Mouse (Mus musculus): ENCODE measurements around the gene Letmd1. TPM values are rescaled to one million over a fixed set of nuclear protein-coding genes. Genes with fewer than 3 reads are reported as not detected.
"Not testable (repeated sequence)": the region's sequence is repeated elsewhere in the genome, so short reads cannot be mapped to it uniquely, and the experiment has no call there.

Gene Letmd1
- polyA plus RNA-seq (2017; shearing (Covaris generic)): 10 to 100 TPM; 52.3 to 82.7 TPM

GRCm38 (mm10) chr15:100468295-100469188, at the start of gene Letmd1:
Letmd1 (plus strand) TSS chr15:100469023.
- peak; percentile 92 for ATAC-seq

- peak; percentile 12 for ATAC-seq
Measured at GRCm38 (mm10) chr15:100419311-100419710, 49.5 kb upstream of the Letmd1 start.

DNA sequence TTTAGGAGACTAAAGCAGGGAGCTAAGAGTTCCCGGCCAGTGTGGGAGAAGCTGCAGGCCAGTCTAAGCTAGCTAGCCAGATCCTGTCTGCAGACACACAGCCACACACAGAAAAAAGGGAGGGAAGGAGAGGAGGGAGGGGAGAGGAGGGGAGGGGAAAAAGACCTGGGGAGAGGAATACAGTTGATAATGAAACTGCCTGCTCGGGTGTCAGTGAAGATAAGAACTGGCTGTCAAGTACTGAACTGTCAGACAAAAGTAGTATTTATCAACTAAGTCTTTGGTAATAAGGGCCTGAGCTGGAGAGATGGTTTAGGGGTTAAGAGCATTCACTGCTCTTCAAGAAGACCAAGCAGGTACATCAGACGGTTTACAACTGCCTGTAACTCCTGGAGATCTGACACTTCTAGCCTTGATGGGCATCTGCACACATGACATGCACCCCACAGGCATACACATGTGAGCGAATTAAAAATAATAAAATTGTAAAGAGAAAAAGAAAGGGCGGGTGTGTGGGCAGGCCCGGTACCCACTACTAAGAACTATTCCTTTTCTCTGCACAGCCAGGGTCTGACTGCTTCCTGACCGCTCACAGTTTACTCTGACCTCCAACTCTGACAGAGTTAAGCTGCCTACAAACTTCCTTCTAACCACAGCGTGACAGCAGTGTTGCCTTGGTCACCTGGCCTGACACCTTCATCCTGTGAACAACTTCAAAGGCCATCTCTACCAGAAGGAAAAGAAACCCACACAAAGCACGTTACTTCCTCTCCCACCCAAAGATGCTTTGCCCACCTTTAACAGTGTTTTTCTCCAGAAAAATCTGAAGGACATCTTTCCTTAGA, 48.7 kb upstream of the Letmd1 start:
- no peak for ATAC-seq

DNA sequence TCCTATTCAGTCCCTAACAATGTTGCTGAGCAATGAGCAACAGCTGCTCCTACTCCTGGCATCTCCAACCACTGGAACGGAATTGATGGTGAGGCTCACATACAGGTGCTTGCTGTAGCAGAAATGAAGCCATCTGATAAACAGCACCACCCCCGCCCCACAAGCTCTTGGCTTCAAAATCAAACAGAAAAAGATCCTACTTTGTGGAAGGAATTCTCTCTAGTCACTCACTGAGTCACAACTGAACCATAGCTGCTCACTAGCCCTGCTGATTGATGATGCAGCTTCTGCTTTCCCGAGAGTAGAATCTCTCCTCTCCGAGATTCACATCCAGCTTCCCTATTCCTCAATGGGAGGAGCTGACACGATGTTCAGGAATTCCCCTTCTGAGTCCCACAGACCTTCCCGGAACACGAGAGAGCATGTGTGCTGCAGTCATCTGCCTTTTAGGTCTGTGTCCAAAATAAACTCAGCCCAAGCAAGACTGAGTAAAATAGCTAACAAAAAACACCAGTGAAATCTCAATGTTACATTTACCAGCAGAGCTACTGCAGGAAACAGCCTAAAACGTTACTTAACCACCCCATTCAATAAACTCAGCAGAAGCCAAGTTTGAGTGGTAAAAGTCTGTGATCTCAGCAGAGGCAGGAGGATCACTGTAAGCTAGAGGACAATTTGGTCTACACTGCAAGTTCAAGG, 47.6 kb upstream of the Letmd1 start:
- no peak for ATAC-seq

DNA sequence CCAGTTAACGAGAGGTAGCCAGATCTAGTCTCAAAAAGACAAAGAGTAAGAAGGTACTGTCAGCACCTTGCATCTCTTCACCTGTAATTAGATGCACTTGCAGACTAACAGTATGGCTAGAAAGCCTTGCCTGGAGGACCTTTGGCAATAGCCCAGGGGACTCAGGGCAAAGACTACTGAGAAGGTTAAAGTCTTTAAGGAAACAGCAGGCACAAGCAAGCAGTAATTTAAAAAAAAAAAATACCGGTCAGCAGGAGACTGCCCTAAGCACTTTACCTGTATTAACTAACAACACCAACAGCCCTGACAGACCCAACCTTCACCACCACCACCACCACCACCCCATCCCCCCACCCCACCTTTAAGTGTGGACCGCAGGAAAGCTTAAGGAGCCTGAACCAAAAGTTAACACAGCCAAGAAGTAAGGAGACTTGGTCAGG, 47.0 kb upstream of the Letmd1 start, which contains the start of gene Gm5475:
Gene Gm5475 (plus strand): TSS at position 390 of the 440 bp plus-strand sequence.
- not testable (repeated sequence) for ATAC-seq

GRCm38 (mm10) chr15:100422476-100422875, 46.3 kb upstream of the Letmd1 start:
- peak; percentile 13 for ATAC-seq

GRCm38 (mm10) chr15:100422899-100423860, 45.6 kb upstream of the Letmd1 start:
- ATAC-seq: peak; percentile 83

- no peak for ATAC-seq
Measured at GRCm38 (mm10) chr15:100423916-100424315, 44.9 kb upstream of the Letmd1 start.

DNA sequence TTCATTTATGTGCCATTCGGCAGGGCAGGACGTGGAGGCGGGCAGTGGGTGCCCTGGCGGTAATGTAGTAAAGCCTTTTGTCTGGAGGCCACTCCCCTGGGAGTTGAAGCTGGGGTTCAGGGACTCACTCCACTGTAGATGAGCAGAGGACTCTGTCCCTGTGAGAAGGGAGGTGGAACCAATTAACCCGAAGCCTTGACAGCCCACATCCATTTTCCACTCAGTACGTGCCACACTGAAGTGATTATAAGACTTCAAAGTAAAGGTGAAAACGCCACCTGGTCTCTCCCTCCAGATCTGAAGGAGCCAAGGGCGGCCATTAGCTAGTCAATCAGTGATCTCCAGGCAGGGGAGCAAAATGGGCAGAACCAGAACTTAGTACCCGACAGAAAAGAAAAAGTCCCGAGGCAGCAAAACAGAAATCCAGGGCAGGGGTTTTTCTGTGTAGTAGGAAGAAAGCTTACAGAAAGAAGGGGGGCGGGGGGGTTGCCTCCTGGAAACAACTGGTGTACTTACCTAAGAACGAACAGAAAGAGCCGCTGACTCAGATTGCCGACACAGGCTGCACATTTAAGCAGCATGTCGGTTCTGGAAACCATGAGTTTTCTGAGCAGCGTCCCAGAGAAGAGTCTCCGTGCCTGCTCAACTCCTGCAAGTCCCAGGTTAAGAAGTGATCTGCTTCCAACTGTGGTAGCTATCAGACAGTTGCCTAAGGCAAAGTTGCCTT, 44.3 kb upstream of the Letmd1 start, which contains the start of gene Slc11a2:
Gene Slc11a2 (minus strand): TSS at position 677 of the 727 bp plus-strand sequence.
- peak; percentile 19 for ATAC-seq

- ATAC-seq: no peak
Measured at GRCm38 (mm10) chr15:100428296-100428905, 40.4 kb upstream of the Letmd1 start.

DNA sequence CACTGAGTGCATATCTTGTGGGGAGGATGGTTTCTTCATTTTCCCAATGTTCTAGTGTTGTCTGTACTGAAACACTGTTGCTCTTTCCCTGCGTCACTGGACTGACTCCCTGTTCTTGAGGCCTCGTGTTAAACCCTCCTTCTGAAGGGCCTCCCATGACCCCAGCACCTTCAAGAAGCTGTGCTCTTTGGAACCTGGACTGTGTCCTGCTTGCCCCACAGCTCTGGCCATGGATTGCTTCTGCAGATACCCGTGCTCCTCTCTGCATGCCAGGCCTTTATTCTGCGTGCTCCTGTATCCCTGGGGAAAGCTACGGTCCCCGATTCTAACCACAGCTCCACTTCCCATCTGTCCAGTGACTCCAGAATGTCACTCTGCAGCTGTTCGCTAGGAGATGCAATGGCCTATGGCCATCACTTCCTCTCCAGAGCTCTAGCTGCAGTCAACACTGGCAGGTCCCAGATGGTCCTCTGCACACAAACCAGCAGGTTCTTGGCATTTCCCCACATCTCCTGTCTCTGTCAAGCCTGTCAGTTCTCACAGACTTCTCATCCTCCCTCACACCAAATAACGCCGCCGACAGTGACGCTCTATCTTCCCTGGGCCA, 38.8 kb upstream of the Letmd1 start:
- no peak for ATAC-seq

DNA sequence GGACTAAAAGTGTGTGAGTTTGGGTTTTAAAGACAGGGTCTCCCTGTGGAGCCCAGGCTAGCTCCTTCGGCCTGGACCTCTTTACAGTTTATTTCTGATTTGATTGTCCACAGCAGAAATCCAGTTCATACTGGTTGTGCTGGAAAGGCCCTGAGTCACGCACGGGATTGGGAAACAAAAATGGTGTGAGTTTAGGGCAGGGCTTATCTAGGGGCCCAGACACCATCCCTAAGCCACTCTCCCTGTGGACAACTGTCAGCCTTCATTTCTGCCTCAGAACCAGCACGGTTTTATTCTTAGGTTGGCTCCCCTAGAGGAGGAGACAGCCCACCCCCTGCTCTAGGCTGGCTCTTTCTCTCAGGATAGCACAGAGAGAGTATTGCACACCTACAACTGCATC, 35.6 kb upstream of the Letmd1 start:
- ATAC-seq: no peak

GRCm38 (mm10) chr15:100436112-100436511, 32.7 kb upstream of the Letmd1 start:
- ATAC-seq: no peak

DNA sequence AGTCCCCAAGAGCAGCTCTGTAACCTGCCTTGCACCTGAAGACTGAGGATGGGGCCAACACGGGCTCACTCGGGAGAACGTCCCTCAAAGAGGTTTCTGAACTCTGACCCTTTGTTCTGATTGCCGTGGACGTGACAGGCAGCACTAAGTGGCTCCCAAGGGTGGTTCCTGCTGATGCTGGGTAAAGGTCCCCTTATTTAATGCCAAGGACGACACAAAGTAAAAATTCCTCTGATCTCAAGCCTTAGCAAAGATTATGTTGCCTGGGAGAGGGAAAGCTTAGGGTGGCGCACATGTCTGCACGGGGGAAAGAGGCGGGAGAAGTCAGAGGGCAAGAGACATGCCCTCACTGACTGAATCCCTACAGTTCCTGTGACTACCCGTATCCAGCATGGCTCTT, 32.3 kb upstream of the Letmd1 start:
- no peak for ATAC-seq

GRCm38 (mm10) chr15:100443126-100443922, 25.5 kb upstream of the Letmd1 start:
- ATAC-seq: peak; percentile 100

- no peak for ATAC-seq
Measured at GRCm38 (mm10) chr15:100446887-100447286, 21.9 kb upstream of the Letmd1 start.

- ATAC-seq: no peak
Measured at GRCm38 (mm10) chr15:100448572-100448971, 20.3 kb upstream of the Letmd1 start.

GRCm38 (mm10) chr15:100449495-100449894, 19.3 kb upstream of the Letmd1 start:
- no peak for ATAC-seq

DNA sequence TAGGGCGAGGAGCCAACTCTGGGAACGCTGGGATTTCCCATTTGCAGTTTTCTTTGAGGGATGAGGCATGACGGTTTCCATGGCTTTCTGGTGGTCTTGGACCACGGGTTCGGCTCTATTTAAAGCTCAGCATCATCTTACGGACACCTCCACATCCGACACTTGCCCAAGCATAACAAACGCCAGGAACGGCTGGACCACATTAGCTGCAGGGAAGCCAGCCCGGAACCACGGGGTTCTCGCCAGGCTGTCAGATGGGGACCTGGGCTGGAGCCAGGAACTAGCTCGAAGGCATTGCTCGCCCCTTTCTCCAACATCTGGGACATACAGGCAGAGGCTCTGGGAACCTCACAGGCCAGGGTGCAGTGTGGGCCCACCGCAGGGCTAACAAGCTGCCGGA, 17.6 kb upstream of the Letmd1 start:
- ATAC-seq: no peak

All from CD4-positive, CD25-positive, alpha-beta regulatory T cell, adult 4 months (primary cell).